Mouse (Mus musculus) left cerebral cortex, adult 2 months (tissue): ENCODE measurements around the gene Ctc1. TPM values are rescaled to one million over a fixed set of nuclear protein-coding genes. Genes with fewer than 3 reads are reported as not detected.
"Not testable (repeated sequence)": the region's sequence is repeated elsewhere in the genome, so short reads cannot be mapped to it uniquely, and the experiment has no call there.

ENCODE experiments used
- DNase-seq, 2 experiments: peaks; one replicate each; pipeline ENCODE4 v3.0.0; 2021 to 2022; ENCODE audit warnings: low spot score in 2 of 2, mixed read lengths in 1 of 2; ENCODE audit errors: extremely low spot score in 1 of 2
- H3K27ac ChIP-seq: fragments of 200-600 bp; 2 replicates; pipeline ENCODE4 v1.8.1; 2022
- H3K4me3 ChIP-seq: fragments of 200-600 bp; 2 replicates; pipeline ENCODE4 v1.8.1; 2022
- CTCF ChIP-seq: fragments of 200-600 bp; IDR thresholded peaks from 2 replicates; pipeline ENCODE4 v1.8.1; 2022; ENCODE audit warnings: antibody characterized with exemption, mild to moderate bottlenecking, moderate library complexity
- intact Hi-C: fragments of 180-260 bp; cut with DNase I; formaldehyde crosslinking; loops from one replicate; pipeline ENCODE4 v1.15.1; 2025
- total RNA-seq, 2 experiments: library from RNA; stranded (reverse); gene quantifications; 2 replicates each; pipeline ENCODE4 v1.2.3; 2021

Ctc1 gene
- total RNA-seq, 2 experiments from 2014 or later: 38.7 to 39.8 TPM

DNA sequence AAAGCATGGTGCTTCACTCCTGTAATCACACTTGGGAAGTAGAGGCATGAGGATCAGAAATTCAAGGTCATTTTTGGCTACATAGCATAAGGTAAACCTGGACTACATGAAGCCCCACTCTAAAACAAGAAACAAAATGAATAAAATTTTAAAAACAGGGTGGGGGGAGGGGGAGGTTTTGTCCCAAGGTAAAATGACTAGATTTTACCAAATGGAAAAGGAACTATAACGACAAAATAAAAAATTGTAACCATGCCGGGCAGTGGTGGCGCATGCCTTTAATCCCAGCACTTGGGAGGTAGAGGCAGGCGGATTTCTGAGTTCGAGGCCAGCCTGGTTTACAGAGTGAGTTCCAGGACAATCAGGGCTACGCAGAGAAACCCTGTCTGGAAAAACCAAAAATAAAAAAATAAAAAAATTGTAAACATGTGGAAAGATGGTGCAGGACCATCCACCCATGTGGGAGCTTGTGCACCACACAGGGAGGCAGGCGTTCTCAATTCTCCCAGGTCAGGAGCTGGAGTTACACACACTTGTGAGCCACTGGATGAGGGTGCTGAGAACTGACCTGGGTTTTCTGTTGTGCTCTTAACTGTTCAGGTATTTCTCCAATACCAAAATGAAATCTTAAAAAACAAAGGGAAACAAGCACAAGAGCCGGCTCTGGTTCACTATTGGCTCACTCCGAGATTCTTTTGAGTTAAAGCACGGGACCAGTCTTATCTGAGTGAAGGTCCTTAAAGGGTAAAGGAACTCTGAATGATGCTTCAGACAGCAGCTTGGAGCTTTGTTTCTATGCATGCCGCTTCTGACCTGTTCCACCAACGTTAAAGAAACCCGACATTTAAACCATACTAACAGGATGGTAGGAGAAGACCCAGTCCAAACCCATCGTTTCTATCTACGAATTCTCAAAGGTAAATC, 5.0 kb upstream of the Ctc1 start:
- intact Hi-C loops: no loop called here
- DNase-seq: no peak

DNA sequence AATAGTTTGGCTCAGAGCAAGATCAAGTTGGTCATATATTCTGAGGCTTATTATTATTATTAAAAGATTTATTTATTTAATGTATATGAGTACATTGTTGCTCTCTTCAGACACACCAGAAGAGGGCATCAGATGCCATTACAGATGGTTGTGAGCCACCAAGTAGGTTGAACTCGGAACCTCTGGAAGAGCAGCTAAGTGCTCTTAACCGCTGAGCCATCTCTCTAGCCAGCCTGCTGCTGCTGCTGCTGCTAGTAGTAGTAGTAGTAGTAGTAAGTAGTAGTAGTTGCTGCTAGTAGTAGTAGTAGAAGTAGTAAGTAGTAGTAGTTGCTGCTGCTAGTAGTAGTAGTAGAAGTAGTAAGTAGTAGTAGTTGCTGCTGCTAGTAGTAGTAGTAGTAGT, 4.3 kb upstream of the Ctc1 start:
- DNase-seq, H3K27ac ChIP-seq, H3K4me3 ChIP-seq, intact Hi-C loops: not testable (repeated sequence)
- peak; percentile 2; the same call in 1 of the 2 replicates for TF ChIP-seq CTCF

More for the DNA sequence above, 5.0 kb upstream of the Ctc1 start:
- no peak for TF ChIP-seq CTCF
- Histone ChIP-seq H3K27ac (no peak overlapping the region), H3K4me3 (no peak overlapping the region)

DNA sequence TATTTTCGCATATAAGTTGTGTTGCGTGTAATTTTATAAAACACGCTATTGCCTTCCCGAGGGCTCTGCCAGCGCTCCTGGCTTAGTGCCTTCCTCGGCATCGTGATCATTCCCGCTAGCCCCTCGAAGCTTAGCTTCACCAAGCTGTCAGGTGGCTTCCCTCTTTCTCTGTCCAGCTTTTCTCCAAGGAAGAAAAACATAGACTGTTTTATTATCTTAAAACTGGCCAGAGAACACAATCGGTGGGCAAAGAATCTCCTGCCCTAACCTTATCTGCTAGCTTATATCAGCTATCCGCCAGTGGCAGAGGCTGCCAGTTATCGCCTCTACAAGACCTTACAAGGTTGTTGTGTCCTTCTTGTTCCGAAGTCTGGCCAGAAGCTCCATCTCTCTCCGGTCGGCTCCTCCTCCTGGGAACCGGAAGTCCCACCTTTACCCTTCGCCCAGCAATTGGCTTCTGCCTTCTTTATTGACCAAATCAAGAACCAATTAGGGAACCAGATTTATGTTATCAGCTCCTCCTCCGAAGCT, 3.6 kb upstream of the Ctc1 start:
- DNase-seq: peak; percentile 82
- intact Hi-C loops: no loop called here
- H3K4me3 ChIP-seq: peak overlapping the region; percentile 64
- no peak for TF ChIP-seq CTCF
- peak overlapping the region; percentile 91 for H3K27ac ChIP-seq

DNA sequence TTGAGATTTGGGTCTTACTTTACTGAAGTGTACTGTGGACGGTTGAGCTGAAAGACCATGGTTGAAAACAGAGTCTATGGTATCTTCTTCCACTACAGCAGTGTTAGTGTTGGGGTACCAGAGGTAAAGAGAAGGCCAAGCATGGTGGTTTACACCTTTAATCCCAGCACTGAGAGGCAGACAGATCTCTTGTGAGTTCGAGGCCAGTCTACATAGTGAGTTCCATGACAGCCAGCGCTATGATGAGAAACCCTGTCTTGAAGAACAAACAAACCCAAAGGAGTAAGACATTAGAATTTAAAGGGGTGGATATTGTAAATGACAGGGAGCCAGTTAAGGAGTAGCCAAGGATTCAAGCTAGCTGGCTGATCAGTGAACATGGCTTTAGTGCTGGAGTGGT, 1.0 kb downstream of the Ctc1 start:
- TF ChIP-seq CTCF: no peak
- DNase-seq: no peak
- intact Hi-C loops: loop anchor here (2.0 kb wide), 1 partner anchor 20 kb away; no protein-coding TSS in a partner anchor
- Histone ChIP-seq H3K4me3 (peak overlapping the region; percentile 63), H3K27ac (no peak overlapping the region; the same call in 1 of the 2 replicates)

DNA sequence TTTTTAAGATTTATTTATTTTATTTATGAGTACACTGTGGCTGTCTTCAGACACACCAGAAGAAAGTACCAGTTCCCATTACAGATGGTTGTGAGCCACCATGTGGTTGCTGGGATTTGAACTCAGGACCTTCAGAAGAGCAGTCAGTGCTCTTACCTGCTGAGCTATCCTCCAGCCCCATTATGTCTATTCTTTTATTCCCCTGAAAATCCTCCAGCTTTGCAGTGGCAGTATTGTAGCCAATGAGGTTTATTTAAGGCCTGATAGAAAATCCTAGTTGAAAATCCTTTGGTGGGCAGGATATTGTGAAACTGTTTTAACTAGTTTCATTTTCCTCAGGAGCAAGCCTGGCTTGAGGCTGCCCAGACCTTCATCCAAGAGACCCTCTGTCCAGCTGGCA, 5.0 kb downstream of the Ctc1 start:
- no peak for TF ChIP-seq CTCF
- no peak for DNase-seq
- intact Hi-C loops: no loop called here
- Histone ChIP-seq H3K4me3 (no peak overlapping the region), H3K27ac (no peak overlapping the region)

DNA sequence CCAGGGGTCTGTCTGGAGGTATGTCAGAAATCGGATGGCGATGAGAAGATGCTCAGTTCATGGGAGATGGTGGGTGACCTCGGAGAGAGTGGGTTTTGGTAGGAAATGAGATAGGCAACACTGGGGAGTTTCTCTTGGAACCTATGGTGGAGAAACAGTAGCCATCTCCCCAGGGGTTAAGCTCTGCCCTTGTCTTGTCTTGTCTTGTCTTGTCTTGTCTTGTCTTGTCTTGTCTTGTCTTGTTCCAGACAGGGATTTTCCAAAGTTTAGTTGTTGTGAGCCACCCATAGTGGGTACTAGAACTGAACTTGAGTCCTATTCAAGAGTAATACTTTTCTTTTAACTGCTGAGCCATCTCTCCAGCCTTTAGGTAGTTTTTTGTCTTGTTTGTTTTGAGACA, 10.9 kb downstream of the Ctc1 start:
- TF ChIP-seq CTCF: no peak
- Histone ChIP-seq H3K4me3 (no peak overlapping the region), H3K27ac (no peak overlapping the region)
- intact Hi-C loops: no loop called here
- no peak for DNase-seq

DNA sequence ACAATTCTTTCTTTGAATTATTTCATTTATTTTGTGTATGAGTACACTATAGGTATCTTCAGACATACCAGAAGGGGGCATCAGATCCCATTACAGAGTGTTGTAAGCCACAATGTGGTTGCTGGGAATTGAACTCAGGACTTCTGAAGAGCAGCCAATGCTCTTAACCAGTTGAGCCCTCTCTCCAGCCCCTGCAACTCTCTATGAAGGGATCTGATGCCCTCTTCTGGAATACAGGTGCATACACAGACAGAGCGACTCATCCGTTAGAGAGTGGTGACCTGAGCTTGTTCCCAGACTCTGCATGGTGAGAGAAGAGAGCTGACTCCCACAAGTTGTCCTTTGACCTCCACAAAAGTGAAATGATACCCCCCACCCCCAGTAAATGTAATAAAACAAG, 13.1 kb downstream of the Ctc1 start:
- TF ChIP-seq CTCF: peak; percentile 28
- intact Hi-C loops: no loop called here
- DNase-seq: no peak
- Histone ChIP-seq H3K4me3 (no peak overlapping the region), H3K27ac (no peak overlapping the region)

DNA sequence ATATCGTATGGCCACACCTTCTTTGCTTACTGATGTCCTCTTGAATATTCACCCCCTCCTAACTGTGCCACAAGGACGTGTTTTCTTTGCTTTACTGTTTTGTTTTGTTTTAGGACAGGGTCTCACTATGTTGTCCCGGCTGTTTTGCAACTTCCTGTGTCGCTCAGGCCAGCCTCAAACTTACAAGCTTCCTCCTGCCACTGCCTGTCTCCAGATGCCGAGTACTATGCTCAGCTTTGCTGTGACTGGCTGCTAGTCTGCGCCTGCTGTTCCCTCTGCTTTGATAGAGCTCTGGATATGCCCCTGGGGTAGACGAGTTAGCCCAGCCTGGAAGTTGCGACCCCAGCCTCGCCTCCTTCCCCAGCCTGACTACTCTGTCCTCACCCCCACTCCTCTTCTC, 17.8 kb downstream of the Ctc1 start:
- TF ChIP-seq CTCF: no peak
- Histone ChIP-seq H3K27ac (no peak overlapping the region), H3K4me3 (no peak overlapping the region)
- DNase-seq: no peak
- intact Hi-C loops: no loop called here

DNA sequence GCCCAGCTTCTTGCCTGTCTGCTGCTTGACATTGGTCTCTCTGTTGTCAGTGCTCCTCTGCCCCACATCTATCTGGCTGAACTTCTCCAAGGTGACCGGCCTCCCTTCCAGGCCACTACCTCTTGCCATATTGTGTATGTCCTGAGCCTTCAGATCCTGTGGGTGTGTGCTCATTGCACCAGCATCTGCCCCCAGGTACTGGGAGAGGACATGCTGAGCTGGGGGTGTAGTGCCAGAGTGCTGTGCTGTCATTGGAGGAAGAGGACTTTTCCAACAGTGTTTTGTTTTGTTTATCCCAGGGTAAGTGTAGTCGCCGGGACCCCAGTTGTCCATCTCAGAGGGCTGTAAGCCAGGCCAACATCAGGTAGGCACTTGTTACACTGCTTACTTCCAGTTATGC, 18.9 kb downstream of the Ctc1 start:
- no peak for TF ChIP-seq CTCF
- intact Hi-C loops: no loop called here
- no peak for DNase-seq
- Histone ChIP-seq H3K27ac (no peak overlapping the region), H3K4me3 (no peak overlapping the region)

DNA sequence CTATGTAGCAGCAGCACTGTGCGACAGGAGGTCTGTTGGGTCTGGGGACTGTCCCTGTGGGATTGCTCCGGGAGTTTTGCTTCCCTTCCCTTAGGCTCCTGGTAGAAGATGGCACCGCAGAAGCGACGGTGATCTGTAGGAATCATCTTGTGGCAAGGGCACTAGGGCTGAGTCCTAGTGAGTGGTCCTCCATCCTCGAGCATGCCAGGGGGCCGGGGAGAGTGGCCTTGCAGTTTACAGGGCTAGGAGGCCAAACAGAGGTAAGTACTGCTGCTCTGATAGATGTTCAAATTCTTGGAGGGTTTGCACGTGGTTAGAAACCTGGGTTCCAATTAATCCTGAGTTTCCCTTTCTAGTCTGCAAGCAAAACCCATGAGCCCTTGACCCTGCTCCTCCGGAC, 19.7 kb downstream of the Ctc1 start:
- TF ChIP-seq CTCF: no peak
- intact Hi-C loops: no loop called here
- DNase-seq: no peak
- Histone ChIP-seq H3K4me3 (no peak overlapping the region; the same call in 1 of the 2 replicates), H3K27ac (peak overlapping the region; percentile 90)

DNA sequence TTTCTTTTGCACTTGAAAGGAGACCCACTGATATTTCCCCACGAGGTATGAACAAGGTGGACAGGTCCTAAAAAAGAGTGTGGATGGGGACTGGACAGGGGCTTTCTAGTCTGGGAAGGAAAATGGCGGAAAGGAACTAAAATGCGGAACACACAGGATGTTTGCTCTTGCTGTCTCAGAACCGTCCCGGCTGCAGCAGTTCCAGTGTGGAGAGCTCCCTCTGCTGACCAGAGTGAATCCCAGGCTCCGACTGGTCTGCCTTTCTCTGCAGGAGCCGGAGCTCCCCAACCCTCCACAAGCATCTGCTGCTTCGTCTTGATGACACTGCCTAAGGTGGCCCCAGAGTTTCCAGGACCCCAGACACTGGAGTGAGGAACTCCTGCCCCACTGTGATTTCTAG, 20.1 kb downstream of the Ctc1 start:
- peak; percentile 93 for TF ChIP-seq CTCF
- H3K4me3 ChIP-seq: peak overlapping the region; percentile 84
- intact Hi-C loops: loop anchor here (2.0 kb wide), 2 partner anchors 19 to 131 kb away; no protein-coding TSS in a partner anchor
- peak; percentile 88 for DNase-seq
- H3K27ac ChIP-seq: peak overlapping the region; percentile 90

DNA sequence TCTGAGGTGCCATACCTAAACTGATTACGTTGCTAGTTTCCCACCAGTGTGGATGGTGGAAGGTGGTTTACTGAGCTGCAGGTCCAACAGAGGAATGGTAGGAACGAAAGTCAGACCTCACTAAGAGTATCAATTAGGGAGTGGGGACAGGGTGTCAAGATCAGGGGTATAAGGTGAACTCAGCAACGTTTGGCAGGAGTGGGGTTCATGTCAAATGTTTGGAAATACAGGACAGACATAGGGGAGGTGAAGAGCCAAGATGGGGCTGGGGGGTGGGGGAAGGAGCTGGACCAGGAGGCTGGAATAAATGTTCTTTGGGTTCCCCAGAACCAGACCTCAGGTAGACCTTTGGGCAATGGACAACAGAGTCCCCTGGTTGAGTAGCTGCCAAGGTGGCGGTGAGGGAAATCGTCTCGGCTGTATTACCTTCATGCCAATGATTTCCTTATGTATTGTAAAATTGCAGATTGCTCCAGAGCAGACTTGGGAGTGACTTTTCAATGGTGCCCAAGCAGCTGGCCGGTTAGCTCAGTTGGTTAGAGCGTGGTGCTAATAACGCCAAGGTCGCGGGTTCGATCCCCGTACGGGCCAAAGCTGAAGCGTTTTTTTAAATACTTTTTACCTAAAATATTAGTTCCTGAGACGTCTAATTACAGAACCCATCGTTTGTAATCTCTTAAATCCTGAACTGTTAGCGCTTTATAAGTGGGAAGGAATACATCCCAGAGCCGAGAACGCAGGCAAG, 20.9 kb downstream of the Ctc1 start:
- no peak for TF ChIP-seq CTCF
- Histone ChIP-seq H3K27ac (peak overlapping the region; percentile 90), H3K4me3 (peak overlapping the region; percentile 84)
- DNase-seq: peak; percentile 88 to 94
- intact Hi-C loops: loop anchor here (2.0 kb wide), 2 partner anchors 20 to 132 kb away; no protein-coding TSS in a partner anchor
